Mouse (Mus musculus): ENCODE results near the gene Hist1h3i.

Gene Hist1h3i

GRCm38 (mm10) chr13:21734010-21734905, 48.9 kb downstream of the Hist1h3i start:
- peak; percentile 80 for DNase-seq (ENCODE audit: low read depth, low spot score)

GRCm38 (mm10) chr13:21733466-21733865, 49.7 kb downstream of the Hist1h3i start:
- DNase-seq (ENCODE audit: low read depth, low spot score): no peak

Data from retina, postnatal 7 days (tissue).